Mouse (Mus musculus) lung, adult 2 months (tissue): ENCODE measurements around the gene Tmem63b.

Experiments
- CTCF ChIP-seq: fragments of 200-500 bp; IDR thresholded peaks from 2 replicates; pipeline ENCODE4 v1.5.1; 2011; ENCODE audit warnings: mild to moderate bottlenecking, low read length, control low read depth; ENCODE audit not compliant: insufficient read depth
- POLR2A ChIP-seq: fragments of 200-500 bp; IDR thresholded peaks from 2 replicates; pipeline ENCODE4 v1.6.1; 2011; ENCODE audit warnings: low read depth, mild to moderate bottlenecking, control low read depth, low read length, borderline replicate concordance; ENCODE audit errors: extremely low read depth

- TF ChIP-seq CTCF (no peak), POLR2A (no peak)
These were observed 33.5 kb downstream of the Tmem63b start for GRCm38 (mm10) chr17:45653233-45653632.
